Mouse (Mus musculus) C2C12 (cell line): ENCODE results near the gene Parg.

ENCODE experiments used
- CEBPB ChIP-seq: IDR thresholded peaks from one replicate; pipeline ENCODE4 v1.6.1; 2011; ENCODE audit warnings: low read depth, mild to moderate bottlenecking, control low read depth, moderate library complexity
- CTCF ChIP-seq: IDR thresholded peaks from one replicate; pipeline ENCODE4 v1.5.1; 2011; ENCODE audit not compliant: control insufficient read depth, insufficient read depth, insufficient read length
- FOSL1 ChIP-seq: IDR thresholded peaks from one replicate; pipeline ENCODE4 v1.8.0; 2011; ENCODE audit warnings: mild to moderate bottlenecking, low read length; ENCODE audit not compliant: poor library complexity, insufficient read depth, severe bottlenecking
- MAX ChIP-seq: IDR thresholded peaks from one replicate; pipeline ENCODE4 v1.6.1; 2011; ENCODE audit warnings: mild to moderate bottlenecking, control low read depth
- MYOD1 ChIP-seq: IDR thresholded peaks from one replicate; pipeline ENCODE4 v1.6.1; 2011; ENCODE audit warnings: low read depth; ENCODE audit not compliant: control insufficient read depth, insufficient read length
- USF1 ChIP-seq: IDR thresholded peaks from one replicate; pipeline ENCODE4 v1.6.1; 2011; ENCODE audit warnings: low read depth, mild to moderate bottlenecking, control low read depth, moderate library complexity

DNA sequence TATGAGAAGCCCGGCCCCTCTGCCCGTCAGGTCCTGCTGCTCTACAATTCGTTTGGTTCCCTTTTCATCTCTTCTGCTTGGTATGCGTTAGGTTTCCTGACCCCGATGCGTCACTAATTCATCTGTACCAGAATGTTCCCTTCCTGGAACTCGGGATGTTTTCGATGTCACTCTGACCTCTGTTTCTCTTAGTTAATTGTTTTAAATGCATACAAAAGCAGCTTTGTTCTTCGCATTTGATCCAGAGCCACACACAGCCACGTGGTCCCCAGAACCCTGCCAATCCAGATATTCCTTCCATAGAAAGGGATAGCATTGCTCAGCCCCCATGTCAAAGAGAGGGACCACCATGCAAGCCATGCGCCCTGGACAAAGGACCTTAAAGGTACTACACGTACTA is 99.9 kb downstream of the Parg start:
- TF ChIP-seq CTCF (no peak), MYOD1 (no peak), MAX (no peak), FOSL1 (no peak), USF1 (no peak), CEBPB (no peak)
